Mouse (Mus musculus) thymus, postnatal 10 days (tissue): ENCODE data around the gene Usp29.
"Not testable (repeated sequence)": the region's sequence is repeated elsewhere in the genome, so short reads cannot be mapped to it uniquely, and the experiment has no call there.

Source experiments
- DNase-seq, 2 experiments: peaks; one replicate each; pipeline ENCODE4 v3.0.0; 2021; ENCODE audit warnings: low spot score in 2 of 2

Gene Usp29

GRCm38 (mm10) chr7:6925926-6926730 is 195.8 kb downstream of the Usp29 start:
- DNase-seq = no peak

- DNase-seq = no peak
Observed at GRCm38 (mm10) chr7:6926731-6926995, 196.3 kb downstream of the Usp29 start.

DNA sequence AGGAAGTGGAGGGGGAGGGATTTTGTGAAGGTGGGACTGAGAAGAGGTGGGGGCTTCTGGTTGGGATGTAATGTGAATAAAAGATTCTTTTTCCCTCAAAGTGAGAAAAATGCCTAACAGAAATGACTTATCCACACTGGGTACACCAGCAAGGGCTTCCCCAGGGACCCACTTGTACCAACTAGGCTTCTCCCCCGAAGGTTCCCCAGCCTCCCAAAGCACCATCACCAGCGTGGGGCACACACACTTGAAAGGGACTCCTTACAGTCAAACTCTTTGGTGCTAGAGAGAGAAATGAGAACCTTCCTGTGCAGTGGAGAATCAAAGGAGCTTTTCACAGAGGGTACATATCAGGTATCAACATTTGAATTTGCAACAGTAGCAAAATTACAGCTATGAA is 198.9 kb downstream of the Usp29 start:
- DNase-seq = no peak

- DNase-seq = no peak
Observed at GRCm38 (mm10) chr7:6934741-6935140, 204.4 kb downstream of the Usp29 start.

GRCm38 (mm10) chr7:6937040-6937439 is 206.7 kb downstream of the Usp29 start:
- peak in 1 of 2 experiments; percentile 59 for DNase-seq

DNA sequence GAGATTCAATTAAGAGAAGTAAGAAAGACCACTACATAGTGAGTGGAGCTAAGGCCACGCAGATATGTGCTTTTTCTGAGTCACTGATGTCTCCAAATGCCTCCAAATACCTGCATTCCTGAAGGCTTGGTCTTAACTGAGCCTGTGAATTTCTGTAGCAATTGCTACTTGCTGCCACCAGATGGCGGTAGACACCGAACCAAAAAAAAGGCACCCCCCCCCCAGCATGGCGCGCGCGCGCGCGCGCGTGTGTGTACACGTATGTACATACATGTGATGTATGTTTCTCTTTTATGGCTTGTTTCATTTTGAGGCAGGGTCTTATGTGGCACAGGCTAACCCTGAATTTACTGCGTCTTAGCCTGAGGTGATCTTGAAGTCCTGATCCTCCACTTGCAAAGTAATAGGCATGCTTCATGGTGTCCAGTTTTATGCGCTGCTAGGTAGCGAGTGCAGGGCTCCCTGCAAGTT is 210.4 kb downstream of the Usp29 start:
- DNase-seq = no peak

- not testable (repeated sequence) for DNase-seq
Observed at GRCm38 (mm10) chr7:6948061-6948460, 217.7 kb downstream of the Usp29 start.

DNA sequence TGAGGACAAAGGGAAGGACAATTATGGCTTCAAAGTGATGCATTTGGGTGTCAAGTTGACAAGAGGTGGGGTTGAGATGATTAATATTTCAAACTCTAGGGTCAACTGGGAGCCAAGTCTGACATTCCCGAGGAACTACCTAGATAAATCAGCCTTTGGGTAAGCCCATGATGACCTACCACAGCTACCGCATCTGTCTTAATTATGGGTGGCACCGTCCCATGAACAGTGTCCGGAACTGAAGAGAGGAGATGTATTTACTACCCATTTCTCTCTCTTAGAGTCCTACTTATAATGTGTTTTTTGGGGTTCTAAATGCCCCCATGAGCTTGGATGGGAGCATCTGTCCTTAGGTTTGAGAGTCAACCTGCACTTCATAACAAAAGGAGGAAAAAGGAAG is 226.2 kb downstream of the Usp29 start:
- no peak for DNase-seq

- DNase-seq = no peak
Observed at GRCm38 (mm10) chr7:6958574-6958973, 228.2 kb downstream of the Usp29 start.

DNA sequence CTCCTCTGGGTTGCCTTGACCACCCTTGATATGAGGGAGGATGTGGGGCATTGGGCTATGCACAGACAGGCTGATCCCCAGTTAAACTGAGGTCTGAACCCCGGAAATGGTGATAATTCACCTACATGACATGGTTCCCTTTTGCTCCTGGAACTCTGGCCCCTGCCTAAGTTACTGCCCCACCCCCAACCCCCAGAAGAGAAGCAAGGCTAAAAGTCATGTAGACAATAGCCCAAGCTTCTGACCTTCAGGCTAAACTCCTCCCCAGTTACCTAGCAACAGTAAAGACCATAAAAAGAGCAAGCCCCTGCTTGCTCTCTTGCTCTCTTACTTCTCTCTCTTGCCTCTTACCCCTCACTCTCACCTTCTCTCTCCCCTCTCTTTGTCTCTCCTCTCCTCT is 243.2 kb downstream of the Usp29 start:
- DNase-seq = no peak

DNA sequence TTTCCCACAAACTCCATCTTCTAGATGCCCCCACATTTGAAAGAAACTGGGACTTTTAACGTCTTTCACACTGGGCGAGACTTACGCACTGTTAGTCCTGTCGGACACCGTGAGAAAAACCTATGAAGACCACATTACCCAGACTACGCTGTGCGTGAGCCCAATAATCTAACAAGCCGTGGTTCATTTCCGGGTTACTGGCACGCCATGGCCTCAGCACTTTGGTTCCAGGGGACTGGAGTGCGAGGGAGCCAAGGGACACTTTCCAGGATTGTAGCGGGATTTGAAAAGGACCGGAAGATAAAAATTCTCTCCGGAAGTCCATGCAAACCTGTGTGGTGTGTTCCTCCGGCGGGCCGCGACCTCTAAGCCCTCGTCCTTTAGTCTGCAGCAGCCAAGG is 246.5 kb downstream of the Usp29 start:
- DNase-seq = no peak

DNA sequence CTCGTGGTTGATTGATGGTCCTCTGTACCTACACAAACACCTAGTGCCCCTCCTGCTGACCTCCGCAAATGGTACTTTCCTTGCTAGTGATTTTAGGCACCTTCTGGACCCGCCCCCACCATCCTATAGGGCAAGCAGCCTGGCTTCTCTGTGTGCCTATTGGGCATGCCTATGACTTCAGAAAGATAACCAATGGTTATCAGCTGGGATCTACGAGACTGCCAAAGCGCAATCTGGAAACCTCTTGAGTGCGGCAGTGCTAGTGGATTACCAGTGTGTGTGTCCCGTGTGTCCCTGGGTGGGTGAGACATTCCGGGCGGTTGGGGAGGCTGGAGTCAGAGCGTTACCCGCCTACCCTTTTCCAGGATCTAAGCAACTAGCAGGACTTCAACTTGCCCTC is 264.9 kb downstream of the Usp29 start, which contains the start of gene Aurkc:
Gene Aurkc, plus strand, starts transcription at position 50 of the 400 bp plus-strand sequence.
- not testable (repeated sequence) for DNase-seq

DNA sequence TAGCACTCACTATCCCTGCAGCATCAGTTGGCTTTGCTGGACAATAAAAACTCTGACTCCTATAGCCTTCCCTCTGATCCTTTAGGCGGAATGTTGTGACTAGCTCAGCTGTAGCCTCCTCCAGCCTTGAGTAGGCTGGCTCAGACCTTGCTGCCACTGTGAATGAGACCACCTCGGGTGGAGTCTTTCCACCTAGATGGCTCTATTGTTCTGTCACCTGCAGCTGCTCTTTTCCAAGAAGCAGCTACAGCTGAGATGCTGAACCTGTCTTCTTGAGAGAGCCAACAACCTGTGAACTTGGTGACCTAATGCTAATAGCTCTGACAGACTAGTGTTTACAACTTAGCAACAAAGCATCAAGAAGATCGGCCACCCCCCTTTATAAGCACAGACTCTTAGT is 268.5 kb downstream of the Usp29 start:
- not testable (repeated sequence) for DNase-seq

GRCm38 (mm10) chr7:7005441-7005840 is 275.1 kb downstream of the Usp29 start:
- not testable (repeated sequence) for DNase-seq
